Comparison of ENCODE assay signal across 33 mouse cellular contexts in the genomic region with DNA sequence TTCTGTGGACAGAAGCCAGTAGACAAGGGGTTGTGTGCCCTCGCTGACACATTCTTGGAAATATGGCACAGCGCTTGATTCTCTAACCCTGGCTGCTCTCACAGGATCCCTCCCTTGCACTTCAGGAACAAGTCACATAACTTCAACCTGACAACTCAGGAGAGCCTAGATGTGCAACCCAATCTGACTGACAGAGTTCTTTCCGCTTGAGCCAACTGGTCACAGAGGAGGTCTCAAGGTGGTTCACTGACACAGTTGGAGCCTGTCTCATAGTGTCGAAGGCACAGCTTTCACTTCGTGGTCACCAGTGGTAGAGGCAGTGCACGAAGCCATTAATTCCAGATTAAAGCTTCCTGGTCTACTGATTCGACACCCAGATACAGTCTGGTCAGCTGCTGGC. TPM values are rescaled to one million over a fixed set of nuclear protein-coding genes. Genes with fewer than 3 reads are reported as not detected.
DNase-seq lines count a peak whose midpoint lies in the region.
"Had no signal": no experiment of that assay in that cellular context is flagged by ENCODE, and none has a peak within 500 bp of the region (broad histone marks: within the 10 kb centered on the region; RNA-seq: fewer than 3 reads in every experiment).

No protein-coding gene starts in this region.

- no peaks in the 10 kb centered on the region for H3K36me3 ChIP-seq in limb, embryonic 10.5 days
- H3K36me3 ChIP-seq: embryonic facial prominence, embryonic 10.5 days; embryonic facial prominence, embryonic 13.5 days; forebrain, embryonic 12.5 days; forebrain, embryonic 15.5 days; heart, embryonic 10.5 days; heart, embryonic 13.5 days had no signal

- H3K27me3 ChIP-seq in limb, embryonic 10.5 days (ENCODE audit: low read depth, poor library complexity, severe bottlenecking): no peaks in the 10 kb centered on the region
- H3K27me3 ChIP-seq: embryonic facial prominence, embryonic 13.5 days; forebrain, embryonic 12.5 days; forebrain, embryonic 15.5 days; heart, embryonic 13.5 days had no signal

- no peaks in the 10 kb centered on the region for H3K4me1 ChIP-seq in limb, embryonic 10.5 days
- H3K4me1 ChIP-seq: embryonic facial prominence, embryonic 10.5 days; embryonic facial prominence, embryonic 13.5 days; forebrain, embryonic 12.5 days; forebrain, embryonic 15.5 days; heart, embryonic 10.5 days; heart, embryonic 13.5 days had no signal

- intact Hi-C loops in heart, postnatal 14 days (cut with DNase I): no loop called here

- DNase-seq in heart, postnatal 4 days: peak; percentile 25
- DNase-seq in heart, postnatal 14 days: no peak
- peak; percentile 3 for DNase-seq in lung, postnatal 25 days (ENCODE audit: low spot score)
- DNase-seq in lung, postnatal 4 days: no peak
- peak; percentile 26 for DNase-seq in limb, embryonic 10.5 days (ENCODE audit: low spot score)
- DNase-seq in testis, postnatal 10 days (ENCODE audit: low spot score): peak; percentile 56
- DNase-seq: adrenal gland, adult 2 months; adrenal gland, postnatal 14 days; cerebellum, adult 11 months; cerebellum, adult 2 months; cerebellum, adult 9-11 months; cerebellum, postnatal 25 days; heart, adult 2 months had no signal

- H3K9me3 ChIP-seq in limb, embryonic 10.5 days (replicated peaks): no peaks in the 10 kb centered on the region; the same call in 1 of the 2 replicates
- H3K9me3 ChIP-seq: embryonic facial prominence, embryonic 13.5 days had no signal

- H3K27ac ChIP-seq in limb, embryonic 10.5 days: no peak overlapping the region
- H3K27ac ChIP-seq: embryonic facial prominence, embryonic 10.5 days; embryonic facial prominence, embryonic 13.5 days; forebrain, embryonic 12.5 days; forebrain, embryonic 15.5 days; heart, adult 2 months; heart, embryonic 10.5 days; heart, embryonic 13.5 days; hindbrain, embryonic 14.5 days; hindbrain, postnatal 0 days had no signal

- no peak overlapping the region for H3K4me3 ChIP-seq in limb, embryonic 10.5 days
- H3K4me3 ChIP-seq: embryonic facial prominence, embryonic 10.5 days; embryonic facial prominence, embryonic 13.5 days; erythroblast, embryonic 14.5 days; forebrain, embryonic 12.5 days; forebrain, embryonic 15.5 days; heart, adult 2 months; heart, embryonic 10.5 days; heart, embryonic 13.5 days had no signal

- 80% methylated on average over 7 of the region's 7 CpGs for WGBS in limb, embryonic 10.5 days

RNA-seq across cellular contexts. Expression of gene AW822073, which starts 12.5 kb away (rescaled TPM):
- not detected for total RNA-seq in heart, postnatal 4 days (2021)
- total RNA-seq in heart, postnatal 14 days (2021): not detected
- not detected in 2 replicates for polyA plus RNA-seq in limb, embryonic 10.5 days (2016; fragmentation: Nextera tagmentation; extraction: Ambion mirVana)
- total RNA-seq: adrenal gland, adult 2 months; adrenal gland, postnatal 14 days; adrenal gland, postnatal 4 days; common myeloid progenitor, adult 5-6 weeks; gastrocnemius, adult 8-10 months; heart, adult 2 months; heart, postnatal 25 days; hindbrain, postnatal 0 days; MEL had no signal
- polyA plus RNA-seq: adrenal gland, adult 2 months; C2C12; CD4-positive, CD25-positive, alpha-beta regulatory T cell, adult 4 months; cerebellum, adult 2 months; embryonic facial prominence, embryonic 10.5 days; embryonic facial prominence, embryonic 13.5 days; erythroblast, embryonic 14.5 days; forebrain, embryonic 12.5 days; forebrain, embryonic 15.5 days; gonadal fat pad, adult 2 months; heart, adult 2 months; heart, embryonic 10.5 days; heart, embryonic 13.5 days; heart, embryonic 16.5 days; hindbrain, embryonic 11.5 days; hindbrain, embryonic 14.5 days; hindbrain, postnatal 0 days; inflammation-experienced regulatory T-cells, adult 6 months had no signal

RNA-seq across cellular contexts. Expression of gene Duxf3, which starts 20.2 kb away (rescaled TPM):
- not detected for total RNA-seq in heart, postnatal 4 days (2021)
- not detected for total RNA-seq in heart, postnatal 14 days (2021)
- not detected in 2 replicates for polyA plus RNA-seq in limb, embryonic 10.5 days (2016; fragmentation: Nextera tagmentation; extraction: Ambion mirVana)
- total RNA-seq: adrenal gland, adult 2 months; adrenal gland, postnatal 14 days; adrenal gland, postnatal 4 days; common myeloid progenitor, adult 5-6 weeks; gastrocnemius, adult 8-10 months; heart, adult 2 months; heart, postnatal 25 days; hindbrain, postnatal 0 days; MEL had no signal
- polyA plus RNA-seq: adrenal gland, adult 2 months; C2C12; cerebellum, adult 2 months; embryonic facial prominence, embryonic 10.5 days; embryonic facial prominence, embryonic 13.5 days; erythroblast, embryonic 14.5 days; forebrain, embryonic 12.5 days; forebrain, embryonic 15.5 days; gonadal fat pad, adult 2 months; heart, adult 2 months; heart, embryonic 10.5 days; heart, embryonic 13.5 days; hindbrain, embryonic 11.5 days; hindbrain, embryonic 14.5 days; hindbrain, postnatal 0 days; inflammation-experienced regulatory T-cells, adult 6 months had no signal

RNA-seq across cellular contexts. Expression of gene Gm4981, which starts 24.3 kb away (rescaled TPM):
- total RNA-seq in heart, postnatal 4 days (2021): not detected
- total RNA-seq in heart, postnatal 14 days (2021): not detected
- polyA plus RNA-seq in limb, embryonic 10.5 days (2016; fragmentation: Nextera tagmentation; extraction: Ambion mirVana): not detected in 2 replicates
- total RNA-seq: adrenal gland, adult 2 months; adrenal gland, postnatal 14 days; adrenal gland, postnatal 4 days; common myeloid progenitor, adult 5-6 weeks; gastrocnemius, adult 8-10 months; heart, adult 2 months; heart, postnatal 25 days; hindbrain, postnatal 0 days; MEL had no signal
- polyA plus RNA-seq: adrenal gland, adult 2 months; C2C12; CD4-positive, CD25-positive, alpha-beta regulatory T cell, adult 4 months; cerebellum, adult 2 months; embryonic facial prominence, embryonic 10.5 days; embryonic facial prominence, embryonic 13.5 days; erythroblast, embryonic 14.5 days; forebrain, embryonic 12.5 days; forebrain, embryonic 15.5 days; gonadal fat pad, adult 2 months; heart, adult 2 months; heart, embryonic 13.5 days; heart, embryonic 16.5 days; hindbrain, embryonic 11.5 days; hindbrain, embryonic 14.5 days; hindbrain, postnatal 0 days; inflammation-experienced regulatory T-cells, adult 6 months had no signal

RNA-seq across cellular contexts. Expression of gene Gcc2, which starts 43.1 kb away (rescaled TPM):
- 10 to 100 TPM; 24.6 to 29.2 TPM for total RNA-seq in heart, postnatal 4 days (2021)
- total RNA-seq in heart, postnatal 14 days (2021): 10 to 100 TPM; 23.2 to 27.2 TPM
- polyA plus RNA-seq in limb, embryonic 10.5 days (2016; fragmentation: Nextera tagmentation; extraction: Ambion mirVana): 45.4 and 61.4 TPM in 2 replicates

Comparison
In these comparisons a context has a peak if more than half of its experiments do, and no peak if none do; other contexts are left out.
1. DNase-seq: peak in heart, postnatal 4 days (single experiment), lung, postnatal 25 days (single experiment), limb, embryonic 10.5 days (single experiment) and testis, postnatal 10 days (single experiment); none in heart, postnatal 14 days (0 of 2) and lung, postnatal 4 days (0 of 2).